Mouse (Mus musculus) neural tube, embryonic 14.5 days (tissue): ENCODE measurements at regions not wholly inside any gene's neighbourhood (a gene's known extent, or its start where the extent isn't known, plus 50 kb on each side); places are given as distances from the start of the nearest gene placed in this dataset.

Source experiments
- ATAC-seq: fragments of 200-750 bp; cut with Nextera tagmentation; 2 replicates; pipeline ENCODE4 v1.8.0; 2017; ENCODE audit warnings: low read depth, mild to moderate bottlenecking, moderate TSS enrichment, moderate library complexity
- H3K27ac ChIP-seq: fragments of 300-500 bp; sonication (generic); 2 replicates; pipeline ENCODE4 v1.5.1; 2014; ENCODE audit warnings: low read depth, mild to moderate bottlenecking, control low read depth, low read length, moderate library complexity, mixed read lengths
- H3K27me3 ChIP-seq: fragments of 300-500 bp; sonication (generic); 2 replicates; pipeline ENCODE4 v1.6.1; 2014; ENCODE audit warnings: low read length; ENCODE audit not compliant: control insufficient read depth, insufficient read depth
- H3K36me3 ChIP-seq: fragments of 300-500 bp; sonication (generic); 2 replicates; pipeline ENCODE4 v1.6.1; 2014; ENCODE audit warnings: low read length, mixed read lengths; ENCODE audit not compliant: control insufficient read depth, insufficient read depth
- H3K4me1 ChIP-seq: fragments of 300-500 bp; sonication (generic); 2 replicates; pipeline ENCODE4 v1.6.1; 2014; ENCODE audit warnings: low read length; ENCODE audit not compliant: control insufficient read depth, insufficient read depth
- H3K4me2 ChIP-seq: fragments of 300-500 bp; sonication (generic); 2 replicates; pipeline ENCODE4 v1.6.1; 2014; ENCODE audit warnings: mild to moderate bottlenecking, low read depth, low read length, control low read depth
- H3K4me3 ChIP-seq: fragments of 300-500 bp; sonication (generic); 2 replicates; pipeline ENCODE4 v1.5.1; 2014; ENCODE audit warnings: low read depth, low read length, control low read depth, mixed read lengths
- H3K9ac ChIP-seq: fragments of 300-500 bp; sonication (generic); replicated peaks from 2 replicates; pipeline ENCODE4 v1.6.1; 2014; ENCODE audit warnings: low read depth, mild to moderate bottlenecking, control low read depth, low read length, mixed read lengths
- H3K9me3 ChIP-seq: fragments of 300-500 bp; sonication (generic); 2 replicates; pipeline ENCODE4 v1.6.1; 2016; ENCODE audit warnings: low read length; ENCODE audit not compliant: control insufficient read depth
- WGBS: fragments of 180-500 bp; shearing (Covaris S2); extraction: QIAGEN DNeasy Blood & Tissue Kit; methylation state at CpG from one replicate; pipeline ENCODE4 v1.1.7; 2014; 5-methylcytosine and 5-hydroxymethylcytosine counted together

GRCm38 (mm10) chr14:97293109-97293508, 774.2 kb upstream of the Klhl1 start:
- no peaks in the 10 kb centered on the region for H3K4me1 ChIP-seq
- no peak overlapping the region for H3K4me3 ChIP-seq
- H3K36me3 ChIP-seq = no peaks in the 10 kb centered on the region
- H3K4me2 ChIP-seq = no peak overlapping the region
- no peak for ATAC-seq
- H3K27me3 ChIP-seq = no peaks in the 10 kb centered on the region
- WGBS = 36% methylated on average over 4 of the region's 4 CpGs
- H3K9ac ChIP-seq = no peak overlapping the region
- H3K27ac ChIP-seq = no peak overlapping the region
- H3K9me3 ChIP-seq = no peaks in the 10 kb centered on the region

- ATAC-seq = no peak
Observed at GRCm38 (mm10) chr14:97287447-97287846, 768.5 kb upstream of the Klhl1 start.

GRCm38 (mm10) chr14:97258461-97258860, 739.6 kb upstream of the Klhl1 start:
- no peaks in the 10 kb centered on the region for H3K36me3 ChIP-seq
- H3K9ac ChIP-seq = no peak overlapping the region
- 21% methylated on average over 3 of the region's 3 CpGs for WGBS
- no peaks in the 10 kb centered on the region for H3K4me1 ChIP-seq
- peak; percentile 73 for ATAC-seq
- H3K4me2 ChIP-seq = no peak overlapping the region
- no peaks in the 10 kb centered on the region for H3K9me3 ChIP-seq
- no peaks in the 10 kb centered on the region for H3K27me3 ChIP-seq
- no peak overlapping the region for H3K4me3 ChIP-seq
- no peak overlapping the region for H3K27ac ChIP-seq

More at GRCm38 (mm10) chr14:97287447-97287846, 768.5 kb upstream of the Klhl1 start:
- Histone ChIP-seq H3K27me3 (no peaks in the 10 kb centered on the region), H3K4me3 (no peak overlapping the region), H3K9me3 (no peaks in the 10 kb centered on the region), H3K4me2 (no peak overlapping the region), H3K36me3 (no peaks in the 10 kb centered on the region), H3K27ac (no peak overlapping the region), H3K9ac (no peak overlapping the region), H3K4me1 (no peaks in the 10 kb centered on the region)
